Mouse (Mus musculus) central nervous system, embryonic 14 days (tissue): Measurements from ENCODE around the gene Efemp2. TPM values are rescaled to one million over a fixed set of nuclear protein-coding genes. Genes with fewer than 3 reads are reported as not detected.

Experiments
- polyA plus RNA-seq: library from polyadenylated mRNA; depleted of rRNA; stranded (reverse); fragments of >200 nt; gene quantifications from 2 replicates; pipeline ENCODE4 v1.2.3, GENCODE M21; 2012; rRNA removed

Efemp2 gene
- polyA plus RNA-seq: 50.0 and 85.2 TPM in 2 replicates

GRCm38 (mm10) chr19:5473720-5474119 lies at the start of gene Efemp2:
Gene Efemp2 (plus strand): TSS chr19:5473954.

GRCm38 (mm10) chr19:5424782-5425741 lies 48.7 kb upstream of the Efemp2 start, which contains the start of the genes Drap1 and AI837181:
Gene Drap1 (minus strand): TSS chr19:5424979.
Gene AI837181 (plus strand): TSS chr19:5425144.

GRCm38 (mm10) chr19:5447515-5448353 lies 26.0 kb upstream of the Efemp2 start, which contains the start of gene Fosl1:
Gene Fosl1 (plus strand): TSS chr19:5447547.

GRCm38 (mm10) chr19:5457746-5458442 lies 15.9 kb upstream of the Efemp2 start, which contains the start of gene Ccdc85b:
Gene Ccdc85b (minus strand): TSS chr19:5457894.

GRCm38 (mm10) chr19:5460465-5460911 lies 13.3 kb upstream of the Efemp2 start, which contains the start of gene Fibp:
Gene Fibp (plus strand): TSS chr19:5460615.

GRCm38 (mm10) chr19:5468374-5468773 lies 5.4 kb upstream of the Efemp2 start, which contains the start of gene Ctsw:
Gene Ctsw (minus strand): TSS chr19:5468507.

GRCm38 (mm10) chr19:5487768-5488550 lies 14.2 kb downstream of the Efemp2 start, which contains the start of gene Mus81:
Gene Mus81 (minus strand): TSS chr19:5488402.

GRCm38 (mm10) chr19:5490313-5490897 lies 16.7 kb downstream of the Efemp2 start, which contains the start of gene Cfl1:
Gene Cfl1 (plus strand): TSS chr19:5490455.

GRCm38 (mm10) chr19:5503687-5504086 lies 29.9 kb downstream of the Efemp2 start, which contains the start of gene 1700020D05Rik:
Gene 1700020D05Rik (minus strand): TSS chr19:5503787.

GRCm38 (mm10) chr19:5510031-5511026 lies 36.6 kb downstream of the Efemp2 start, which contains the start of gene Snx32:
Gene Snx32 (minus strand): TSS chr19:5510538.

Other genes starting within 250 kb of the Efemp2 start
- 45.1 and 54.2 TPM in 2 replicates for gene Pacs1, start 200.8 kb upstream of the Efemp2 start, polyA plus RNA-seq
- 197 and 209 TPM in 2 replicates for gene Sf3b2, start 178.5 kb upstream of the Efemp2 start, polyA plus RNA-seq
- 35.0 and 36.4 TPM in 2 replicates for gene Gal3st3, start 175.6 kb upstream of the Efemp2 start, polyA plus RNA-seq
- not detected in 2 replicates for gene Catsper1, start 138.2 kb upstream of the Efemp2 start, polyA plus RNA-seq
- gene Cst6, start 124.4 kb upstream of the Efemp2 start, polyA plus RNA-seq: 2.2 and 2.4 TPM in 2 replicates
- gene Eif1ad, start 107.2 kb upstream of the Efemp2 start, polyA plus RNA-seq: 42.2 and 43.6 TPM in 2 replicates
- gene Banf1, start 106.8 kb upstream of the Efemp2 start, polyA plus RNA-seq: 200 and 202 TPM in 2 replicates
- gene Sart1, start 85.3 kb upstream of the Efemp2 start, polyA plus RNA-seq: 89.8 and 93.4 TPM in 2 replicates
- gene Tsga10ip, start 71.4 kb upstream of the Efemp2 start, polyA plus RNA-seq: 0.05 TPM in 1 of 2 replicates, not detected in the other
- 304 and 309 TPM in 2 replicates for gene Drap1, start 49.0 kb upstream of the Efemp2 start, polyA plus RNA-seq
- 76.5 and 85.9 TPM in 2 replicates for gene AI837181, start 48.8 kb upstream of the Efemp2 start, polyA plus RNA-seq
- 0.05 TPM in 1 of 2 replicates, not detected in the other for gene Fosl1, start 26.4 kb upstream of the Efemp2 start, polyA plus RNA-seq
- 10.6 and 11.6 TPM in 2 replicates for gene Ccdc85b, start 16.1 kb upstream of the Efemp2 start, polyA plus RNA-seq
- gene Fibp, start 13.3 kb upstream of the Efemp2 start, polyA plus RNA-seq: 216 and 221 TPM in 2 replicates
- 2.6 and 2.7 TPM in 2 replicates for gene Ctsw, start 5.4 kb upstream of the Efemp2 start, polyA plus RNA-seq
- 57.1 and 64.2 TPM in 2 replicates for gene Mus81, start 14.4 kb downstream of the Efemp2 start, polyA plus RNA-seq
- gene Cfl1, start 16.5 kb downstream of the Efemp2 start, polyA plus RNA-seq: 1,583 and 1,664 TPM in 2 replicates
- gene 1700020D05Rik, start 29.8 kb downstream of the Efemp2 start, polyA plus RNA-seq: 3.8 and 4.0 TPM in 2 replicates
- gene Snx32, start 36.6 kb downstream of the Efemp2 start, polyA plus RNA-seq: 103 and 108 TPM in 2 replicates
- 0.05 and 0.56 TPM in 2 replicates for gene Ovol1, start 86.7 kb downstream of the Efemp2 start, polyA plus RNA-seq
- 2.4 and 2.5 TPM in 2 replicates for gene Ap5b1, start 94.1 kb downstream of the Efemp2 start, polyA plus RNA-seq
- gene Rnaseh2c, start 127.9 kb downstream of the Efemp2 start, polyA plus RNA-seq: 90.9 and 107 TPM in 2 replicates
- gene Kat5, start 136.3 kb downstream of the Efemp2 start, polyA plus RNA-seq: 155 and 159 TPM in 2 replicates
- gene Rela, start 163.5 kb downstream of the Efemp2 start, polyA plus RNA-seq: 38.6 and 41.9 TPM in 2 replicates
- 25.8 and 34.4 TPM in 2 replicates for gene Sipa1, start 189.8 kb downstream of the Efemp2 start, polyA plus RNA-seq
- gene Map3k11, start 214.8 kb downstream of the Efemp2 start, polyA plus RNA-seq: 20.8 and 24.0 TPM in 2 replicates
- 80.3 and 94.9 TPM in 2 replicates for gene Pcnx3, start 215.0 kb downstream of the Efemp2 start, polyA plus RNA-seq
- gene Kcnk7, start 230.4 kb downstream of the Efemp2 start, polyA plus RNA-seq: 0.05 and 0.21 TPM in 2 replicates